Mouse (Mus musculus) spleen, postnatal 14 days (tissue): ENCODE results near the gene Rep15.

Source experiments
- DNase-seq, 2 experiments: peaks; one replicate each; pipeline ENCODE4 v3.0.0; 2021 to 2022; ENCODE audit warnings: low spot score in 2 of 2

Gene Rep15

GRCm38 (mm10) chr6:147032303-147032925 lies at the start of gene Rep15:
Gene Rep15 (plus strand): TSS chr6:147032584.
- no peak for DNase-seq

DNA sequence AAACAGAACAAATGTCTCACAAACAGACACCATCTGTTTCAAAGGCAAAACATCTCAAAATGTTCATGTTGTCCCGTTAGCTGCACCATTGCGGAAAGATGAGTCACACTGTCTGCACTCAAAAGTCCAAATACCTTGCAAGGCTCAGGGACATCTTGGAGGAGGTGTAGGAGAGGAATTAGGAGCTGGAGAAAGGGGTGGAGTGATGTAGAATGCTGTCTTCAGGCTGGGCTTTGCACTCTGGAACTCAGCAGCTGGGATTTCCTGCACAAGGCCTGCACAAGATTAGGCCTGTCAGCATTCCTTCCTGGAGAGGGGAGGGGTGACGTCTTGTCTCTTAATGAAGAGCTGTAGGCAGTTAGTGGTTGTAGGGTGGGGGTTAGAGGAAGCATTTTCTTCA lies 47.8 kb upstream of the Rep15 start:
- DNase-seq = no peak

GRCm38 (mm10) chr6:146994236-146994635 lies 38.1 kb upstream of the Rep15 start:
- DNase-seq = peak in 1 of 2 experiments; percentile 38

DNA sequence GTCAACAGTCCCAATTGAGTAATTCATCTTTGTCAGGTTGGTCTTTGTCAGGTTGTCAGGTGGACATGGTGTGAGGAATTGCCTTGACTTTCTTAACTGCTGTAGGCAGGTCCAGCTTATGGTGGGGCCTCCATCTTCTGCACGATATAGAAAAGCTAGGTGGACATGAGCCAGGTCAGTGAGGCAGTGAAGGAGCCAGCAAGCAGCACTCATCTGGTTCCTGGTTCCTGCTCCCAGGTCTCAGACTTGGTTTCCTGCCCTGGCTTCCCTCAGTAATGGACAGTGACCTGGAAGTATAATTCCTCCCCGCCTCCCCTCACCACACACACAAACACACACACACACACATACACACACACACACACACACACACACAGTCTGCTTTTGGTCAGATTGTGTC lies 37.0 kb upstream of the Rep15 start:
- no peak for DNase-seq

DNA sequence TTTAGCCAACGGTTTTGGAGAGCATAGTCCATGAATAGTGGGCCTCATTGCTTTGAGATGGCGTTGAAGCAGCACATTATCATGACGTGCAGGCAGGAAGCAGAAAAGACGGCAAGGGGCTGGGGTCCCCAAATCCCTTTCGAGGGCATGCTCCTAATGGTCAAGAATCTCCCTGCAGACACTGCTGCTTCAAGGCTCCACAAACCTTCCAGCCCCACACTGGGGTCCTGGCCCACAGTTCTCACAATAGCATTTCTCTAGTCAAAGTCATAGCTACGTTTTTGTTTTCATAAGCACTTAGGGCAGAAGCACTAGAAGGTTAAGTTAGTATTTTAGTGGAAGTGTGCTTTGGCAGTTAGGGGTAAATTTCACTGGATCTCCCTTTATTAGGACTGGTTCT lies 36.5 kb upstream of the Rep15 start:
- DNase-seq = no peak

GRCm38 (mm10) chr6:146997006-146997405 lies 35.4 kb upstream of the Rep15 start:
- no peak for DNase-seq

DNA sequence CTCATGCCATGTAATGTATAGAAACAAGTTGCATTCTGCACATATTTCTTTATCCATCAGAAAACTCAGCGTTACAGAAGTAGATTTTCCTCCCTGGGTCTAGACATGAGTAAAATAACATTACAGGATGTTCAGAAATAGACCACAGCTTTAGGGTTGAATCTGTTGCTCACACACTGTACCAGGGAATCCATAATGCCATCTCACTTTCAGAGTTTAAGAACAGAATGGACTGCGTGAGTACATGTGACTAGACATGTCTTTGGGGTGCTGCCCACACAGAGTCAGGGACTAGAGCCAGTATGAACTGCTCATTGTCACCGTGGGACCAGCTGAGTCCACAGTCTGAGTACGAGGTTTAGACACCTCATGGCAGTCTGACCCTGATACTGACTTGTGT lies 33.7 kb upstream of the Rep15 start:
- no peak for DNase-seq

GRCm38 (mm10) chr6:146999302-146999701 lies 33.1 kb upstream of the Rep15 start:
- DNase-seq = no peak

- DNase-seq = no peak
Measured at GRCm38 (mm10) chr6:146999755-147000154, 32.6 kb upstream of the Rep15 start.

DNA sequence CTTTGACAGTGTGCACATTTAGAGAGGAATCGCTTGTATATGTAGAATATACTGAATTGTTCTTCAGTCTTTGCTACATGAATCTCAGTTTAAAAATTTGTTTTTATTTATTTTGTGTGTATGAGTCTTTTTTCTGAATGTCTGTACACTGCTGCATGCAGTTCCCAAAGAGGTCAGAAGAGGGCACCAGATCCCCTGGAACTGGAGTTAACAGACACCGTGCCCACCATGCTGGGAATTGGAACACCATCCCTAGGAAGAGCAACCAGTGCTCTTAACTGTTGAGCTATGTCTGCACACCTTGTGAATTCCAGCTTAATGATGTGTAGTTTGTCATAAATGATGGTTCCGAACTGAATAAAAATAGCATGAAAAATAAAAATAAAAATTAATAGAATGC lies 24.2 kb upstream of the Rep15 start:
- DNase-seq = peak; percentile 17 to 41

GRCm38 (mm10) chr6:147010358-147010757 lies 22.0 kb upstream of the Rep15 start:
- DNase-seq = no peak

- DNase-seq = no peak
Measured at GRCm38 (mm10) chr6:147010811-147011520, 21.4 kb upstream of the Rep15 start.

- DNase-seq = no peak
Measured at GRCm38 (mm10) chr6:147011555-147011954, 20.8 kb upstream of the Rep15 start.

DNA sequence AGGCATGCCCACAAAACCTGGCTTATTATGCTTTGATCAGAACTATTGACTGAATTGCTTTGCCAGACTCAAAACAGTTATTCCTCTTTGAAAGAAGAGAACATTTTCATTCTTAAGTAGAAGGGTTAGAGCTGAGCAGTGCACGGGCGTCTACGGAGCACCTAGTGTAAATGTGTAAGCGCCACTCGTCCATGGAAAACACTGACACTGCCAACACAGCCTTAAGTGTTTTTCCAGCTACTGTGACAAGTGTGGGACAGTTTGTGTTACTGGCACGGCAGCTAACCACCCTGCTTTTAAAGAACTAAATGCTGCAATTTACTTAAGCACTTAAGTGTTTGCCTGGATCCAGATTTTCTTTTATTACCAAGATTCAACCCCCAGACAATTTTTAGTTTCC lies 20.4 kb upstream of the Rep15 start:
- no peak for DNase-seq

- no peak for DNase-seq
Measured at GRCm38 (mm10) chr6:147013546-147013945, 18.8 kb upstream of the Rep15 start.

DNA sequence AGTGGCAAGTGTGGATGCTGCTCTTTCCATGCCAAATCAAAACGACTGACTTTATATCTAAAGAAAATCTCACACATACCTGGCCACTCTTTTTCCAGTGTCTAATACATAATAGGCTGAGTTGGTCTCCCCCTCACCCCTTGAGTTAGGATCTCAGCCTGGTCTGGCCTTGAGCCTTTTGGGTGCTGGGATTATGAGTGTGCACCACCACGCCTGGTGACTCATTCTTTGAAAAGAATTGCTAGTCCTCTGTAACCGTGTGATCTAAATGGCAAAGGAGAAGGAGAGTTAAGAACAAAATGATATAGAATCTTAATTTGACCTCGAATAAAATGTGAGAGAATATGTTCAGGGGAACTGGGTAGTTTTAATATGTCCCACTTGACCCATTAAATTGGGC lies 14.5 kb upstream of the Rep15 start:
- DNase-seq = no peak

- no peak for DNase-seq
Measured at GRCm38 (mm10) chr6:147018364-147018763, 14.0 kb upstream of the Rep15 start.

GRCm38 (mm10) chr6:147021181-147021580 lies 11.2 kb upstream of the Rep15 start:
- no peak for DNase-seq

- no peak for DNase-seq
Measured at GRCm38 (mm10) chr6:147022375-147023132, 9.8 kb upstream of the Rep15 start.

DNA sequence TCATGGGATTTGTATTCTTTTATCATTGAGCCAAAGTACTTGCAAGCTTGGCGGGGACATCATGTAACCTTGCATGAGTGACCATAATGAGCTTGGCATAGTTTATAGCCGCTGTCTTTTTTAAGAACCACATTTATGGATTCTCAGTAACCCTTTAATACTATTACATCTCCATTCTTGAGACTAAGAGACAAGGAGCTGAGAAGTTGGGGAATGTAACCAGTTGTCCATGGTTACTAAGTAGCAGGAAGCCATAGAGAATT lies 9.3 kb upstream of the Rep15 start:
- no peak for DNase-seq

DNA sequence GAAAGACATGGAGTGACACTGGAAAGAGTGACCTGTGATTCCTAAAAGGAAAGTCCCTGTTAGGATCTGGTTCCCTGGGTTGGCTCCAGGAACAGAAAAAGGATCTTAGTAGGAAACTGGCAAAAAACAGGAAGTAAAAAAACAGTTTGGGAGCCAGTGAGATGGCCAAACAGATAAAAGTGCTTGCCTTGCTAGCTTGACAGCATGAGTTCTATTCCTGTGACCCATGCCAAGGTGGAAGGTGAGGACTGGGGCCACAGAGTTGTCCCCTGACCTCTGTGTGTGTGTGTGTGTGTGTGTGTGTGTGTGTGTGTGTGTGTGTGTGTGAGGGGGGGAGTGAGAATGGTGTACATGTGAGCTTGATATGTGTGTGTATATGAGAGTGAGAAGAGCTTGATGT lies 8.8 kb upstream of the Rep15 start:
- DNase-seq = no peak

GRCm38 (mm10) chr6:147024761-147025160 lies 7.6 kb upstream of the Rep15 start:
- no peak for DNase-seq

GRCm38 (mm10) chr6:147028396-147028795 lies 4.0 kb upstream of the Rep15 start:
- no peak for DNase-seq
